Mouse (Mus musculus) liver, postnatal 0 days (tissue): ENCODE measurements around the gene Tbx5.

Experiments
- CTCF ChIP-seq: sonication (generic); IDR thresholded peaks from 2 replicates; pipeline ENCODE4 v1.5.1; 2016; ENCODE audit warnings: antibody characterized with exemption, low read depth
- EP300 ChIP-seq: IDR thresholded peaks from 2 replicates; pipeline ENCODE4 v1.6.1; 2016; ENCODE audit warnings: antibody characterized with exemption, low read depth, mild to moderate bottlenecking

DNA sequence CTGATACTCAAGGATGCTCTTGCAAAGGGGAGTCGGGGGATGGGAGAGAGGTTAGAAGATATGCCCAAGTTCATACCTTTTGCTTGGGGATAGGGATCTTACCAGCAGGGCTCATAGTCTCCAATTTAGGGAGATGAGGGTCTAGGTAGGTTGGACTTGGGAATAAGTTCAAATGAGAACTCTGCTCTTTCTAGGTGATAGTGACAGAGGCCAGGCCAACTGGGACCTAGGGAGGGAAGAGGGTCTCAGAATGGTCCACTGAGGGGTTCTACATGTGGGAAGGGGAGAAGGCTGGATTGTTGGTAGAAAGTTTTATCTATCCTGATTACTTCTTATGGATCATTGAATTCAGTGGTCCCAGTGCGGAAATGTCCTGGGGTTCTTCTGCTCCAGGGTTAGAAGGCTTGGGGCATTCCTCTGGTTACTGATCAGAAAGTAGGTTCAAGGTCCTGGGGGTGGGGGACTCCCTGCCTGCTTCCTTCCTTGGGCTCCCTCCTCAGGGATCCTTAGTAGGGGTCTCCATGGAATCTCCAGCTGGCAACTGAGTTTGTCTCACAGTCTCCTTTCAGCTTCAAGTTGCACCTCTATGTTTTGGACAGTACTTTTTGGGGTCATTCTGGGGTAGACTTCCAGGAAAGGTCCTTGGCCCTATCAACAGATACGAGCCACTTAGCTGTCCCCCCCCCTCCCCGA, 10.4 kb downstream of the Tbx5 start:
- TF ChIP-seq CTCF (no peak), EP300 (no peak)
